Mouse (Mus musculus) embryonic fibroblast, embryonic 13.5 days (primary cell): ENCODE data around the gene Ptgis.

Experiments used
- CTCF ChIP-seq: IDR thresholded peaks from 2 replicates; pipeline ENCODE4 v1.5.1; 2011; ENCODE audit warnings: mild to moderate bottlenecking, control low read depth, low read length, moderate library complexity, borderline replicate concordance; ENCODE audit not compliant: insufficient read depth
- POLR2A ChIP-seq: IDR thresholded peaks from 2 replicates; pipeline ENCODE4 v1.6.1; 2011; ENCODE audit warnings: low read depth, mild to moderate bottlenecking, control low read depth, low read length, moderate library complexity

DNA sequence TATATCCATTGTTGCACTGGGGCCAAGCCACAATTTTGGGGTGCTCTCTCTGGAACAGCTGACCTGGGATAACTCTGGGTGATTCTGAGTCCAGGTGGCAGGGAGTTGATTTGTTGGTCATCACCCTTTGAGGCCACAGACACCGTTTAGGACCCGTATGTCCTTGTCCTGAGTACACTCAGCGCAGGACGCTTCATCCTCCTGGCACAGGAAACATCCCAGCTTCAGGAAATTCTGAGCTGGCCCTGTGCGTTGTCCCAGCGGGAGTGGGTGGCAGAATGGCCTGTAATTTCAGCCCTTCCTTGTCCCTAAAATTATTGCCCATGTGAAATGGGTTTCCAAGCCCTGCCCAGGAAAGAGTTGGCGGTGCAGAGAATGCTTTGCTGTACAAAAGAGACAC is 37.6 kb upstream of the Ptgis start:
- no peak for TF ChIP-seq CTCF
- TF ChIP-seq POLR2A, result no peak
